In the genomic region with DNA sequence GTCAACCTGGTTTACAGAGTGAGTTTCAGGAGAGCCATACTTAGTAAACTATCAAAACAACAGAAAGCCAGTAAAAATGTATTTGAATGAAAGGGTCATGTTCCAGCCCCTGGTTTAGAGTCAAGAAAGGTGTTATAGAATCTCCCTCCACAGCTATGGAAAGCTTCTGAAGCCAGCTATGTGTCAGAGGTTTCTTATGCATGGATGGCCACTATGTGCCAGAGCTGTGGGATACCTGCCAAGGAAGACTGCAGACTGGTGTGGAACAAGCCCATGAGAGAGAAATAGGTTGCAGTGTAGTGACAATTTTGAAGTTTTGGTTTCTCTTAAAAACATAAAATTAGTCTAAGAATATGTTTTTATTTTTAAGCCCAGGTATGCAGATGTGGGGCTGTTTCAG, we compare ENCODE assay signal across 8 mouse cellular contexts.
"Had no signal": no experiment of that assay in that cellular context is flagged by ENCODE, and none has a peak within 500 bp of the region (broad histone marks: within the 10 kb centered on the region; RNA-seq: fewer than 3 reads in every experiment).

No protein-coding gene starts in this region.

- DNase-seq: liver, embryonic 13.5 days; liver, postnatal 0 days; lung, postnatal 36 days; retina, postnatal 1 day; right cerebral cortex, postnatal 4 days; spleen, adult 18-20 months; thymus, adult 18-20 months; thymus, postnatal 14 days had no signal
